Mouse (Mus musculus) activated CD4-positive, CD25-positive, alpha-beta regulatory T cell, adult 4 months (primary cell): ENCODE measurements at regions not wholly inside any gene's neighbourhood (a gene's known extent, or its start where the extent isn't known, plus 50 kb on each side); places are given as distances from the start of the nearest gene placed in this dataset.
"Not testable (repeated sequence)": the region's sequence is repeated elsewhere in the genome, so short reads cannot be mapped to it uniquely, and the experiment has no call there.

ENCODE experiments used
- ATAC-seq: one replicate; pipeline ENCODE4 v1.8.0; 2017

DNA sequence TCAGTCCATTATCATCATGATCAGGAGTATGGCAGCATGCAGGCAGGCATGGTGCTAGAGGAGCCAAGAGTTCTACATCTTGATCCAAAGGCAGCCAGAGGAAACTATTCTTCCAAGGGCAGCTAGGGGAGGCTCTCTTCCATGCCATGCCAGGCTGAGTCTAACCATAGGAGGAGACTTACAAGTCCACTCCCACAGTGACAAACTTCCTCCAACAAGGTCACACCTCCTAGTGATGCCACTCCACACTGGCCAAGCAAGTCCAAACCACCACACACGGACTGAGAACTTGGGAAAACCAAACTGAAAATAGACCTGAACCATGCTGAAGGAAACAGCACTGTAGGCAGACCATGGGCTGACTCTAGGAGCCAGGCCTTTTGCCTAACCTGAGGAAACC is 197.4 kb downstream of the Prex1 start:
- no peak for ATAC-seq

DNA sequence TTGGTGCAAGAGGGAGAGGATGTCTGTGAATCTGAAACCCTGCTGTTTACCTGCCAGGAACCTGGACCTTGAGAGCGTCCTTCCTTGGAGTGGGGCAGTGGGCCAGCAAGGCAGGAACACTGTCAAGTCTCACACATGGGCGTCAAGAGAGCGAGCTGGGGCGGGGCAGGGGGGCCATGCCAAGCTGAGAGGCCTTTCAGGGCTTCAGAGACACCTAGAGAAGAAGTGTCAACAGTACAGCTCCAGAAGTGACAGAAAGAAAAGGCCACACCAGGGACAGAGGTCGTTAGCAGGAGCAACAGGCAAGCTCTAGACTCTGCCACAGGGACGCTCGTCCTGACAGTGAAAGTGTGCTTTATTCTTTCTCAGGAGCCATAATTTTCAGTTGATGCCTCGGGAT is 199.0 kb downstream of the Prex1 start:
- no peak for ATAC-seq

DNA sequence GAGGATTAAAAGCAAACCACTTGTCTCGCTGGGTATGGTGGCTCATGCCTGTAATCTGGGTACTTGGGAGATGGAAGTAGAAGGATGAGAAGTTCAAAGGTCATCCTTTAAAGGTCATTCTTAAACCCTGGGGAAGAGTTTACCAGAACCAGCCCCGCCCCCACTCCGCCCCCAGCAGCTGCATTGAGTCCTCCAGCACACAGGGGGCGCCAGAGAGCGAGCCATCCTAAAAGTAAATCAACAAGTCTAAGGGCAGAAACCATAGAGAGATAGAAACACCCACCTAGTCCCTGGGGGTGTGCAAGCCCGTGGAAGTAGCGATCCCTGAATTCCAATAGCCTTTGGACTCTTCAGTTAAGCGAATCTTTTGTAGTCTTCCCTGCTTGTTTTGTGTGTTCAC is 201.1 kb downstream of the Prex1 start:
- ATAC-seq, result no peak

DNA sequence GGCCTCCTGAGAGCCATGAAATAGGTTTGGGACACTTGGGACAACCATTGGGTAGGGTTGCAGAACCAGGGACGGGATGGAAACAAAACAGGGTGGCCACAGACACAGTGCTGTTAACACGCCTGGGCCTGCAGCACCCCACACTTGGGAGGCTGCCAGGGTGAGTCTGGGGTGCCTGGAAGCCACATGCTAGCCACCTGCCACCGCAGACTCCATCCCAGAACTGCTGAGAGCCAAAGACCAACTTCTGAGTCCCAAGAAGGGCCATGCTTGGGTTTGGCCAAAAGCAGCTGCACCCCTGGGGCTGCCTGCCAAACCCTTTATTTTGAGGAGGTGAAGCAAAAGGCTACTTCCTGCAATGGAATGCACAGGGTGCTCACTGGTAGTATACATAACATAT is 202.2 kb downstream of the Prex1 start:
- ATAC-seq, result not testable (repeated sequence)

DNA sequence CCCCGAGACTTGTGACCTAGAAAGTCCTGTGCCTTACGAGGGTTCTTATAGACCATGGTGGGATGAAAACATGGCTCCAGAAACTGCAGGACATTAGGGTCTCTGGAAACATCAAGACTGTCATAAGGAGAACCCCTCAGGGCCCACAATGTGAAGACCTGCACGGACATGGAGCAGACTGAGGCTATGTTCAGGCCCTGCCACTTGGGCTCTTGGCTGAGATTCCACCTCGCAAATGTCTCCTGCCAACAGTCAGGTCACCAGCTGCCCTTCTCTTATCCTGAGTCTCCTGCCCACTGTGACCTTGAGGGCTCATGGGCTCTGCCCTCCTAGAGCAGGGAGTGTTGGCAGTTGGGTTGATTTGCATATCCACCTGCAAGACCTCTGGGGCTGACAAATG is 202.9 kb downstream of the Prex1 start:
- ATAC-seq, result no peak

DNA sequence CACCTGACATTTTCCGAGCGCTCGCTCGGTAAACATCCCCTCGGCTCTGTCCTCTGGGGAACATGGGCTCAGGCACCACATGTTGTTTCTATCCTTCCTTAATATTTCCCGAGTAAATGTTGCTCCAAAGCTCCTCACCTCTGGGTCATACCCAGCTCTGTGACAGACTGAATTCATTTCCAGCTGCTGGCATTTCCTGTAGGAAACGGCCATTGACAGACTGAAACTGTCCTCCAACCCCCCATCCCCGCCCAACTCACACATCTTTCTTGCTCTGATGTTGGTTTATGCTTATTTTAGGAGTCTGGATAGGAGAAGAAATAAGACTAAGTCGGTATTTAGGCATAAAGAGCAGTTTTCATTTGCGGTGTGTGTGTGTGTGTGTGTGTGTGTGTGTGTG is 204.0 kb downstream of the Prex1 start:
- ATAC-seq, result no peak

DNA sequence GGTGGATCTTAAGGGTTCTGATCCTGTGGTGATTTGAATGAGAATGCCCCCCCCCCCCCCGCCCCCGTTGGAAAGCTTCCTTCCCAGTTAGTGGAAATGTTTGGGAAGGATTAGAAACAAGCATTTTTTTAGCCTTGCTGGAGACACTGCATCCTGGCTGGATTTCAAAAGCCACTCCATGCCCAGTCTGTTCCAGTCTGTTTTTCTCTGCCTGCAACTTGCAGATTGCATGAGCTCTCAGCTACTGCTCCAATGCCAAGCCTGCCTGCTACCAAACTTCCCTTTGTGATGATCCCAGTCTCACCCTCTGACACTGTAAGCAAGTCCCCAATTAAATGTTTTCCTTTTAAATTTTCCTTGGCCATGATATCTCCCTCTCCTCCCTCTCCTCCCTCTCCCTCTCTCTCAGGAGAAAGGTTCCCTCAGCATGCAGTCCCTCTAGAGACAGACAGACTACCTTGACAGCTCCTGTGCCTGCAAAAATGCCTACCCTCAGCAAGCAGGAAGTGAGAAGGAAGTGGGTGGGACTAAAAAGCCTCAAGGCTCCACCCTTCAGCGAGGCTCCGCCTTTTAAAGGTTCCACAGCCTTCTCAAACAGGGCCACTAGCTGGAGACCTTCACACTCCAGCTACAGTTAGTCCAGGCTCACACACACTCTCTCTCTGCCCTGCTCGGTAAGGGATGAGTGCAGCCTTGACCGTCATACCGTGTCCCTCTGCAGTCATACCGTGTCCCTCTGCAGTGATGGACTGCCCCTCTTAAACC is 204.8 kb downstream of the Prex1 start:
- ATAC-seq, result no peak

DNA sequence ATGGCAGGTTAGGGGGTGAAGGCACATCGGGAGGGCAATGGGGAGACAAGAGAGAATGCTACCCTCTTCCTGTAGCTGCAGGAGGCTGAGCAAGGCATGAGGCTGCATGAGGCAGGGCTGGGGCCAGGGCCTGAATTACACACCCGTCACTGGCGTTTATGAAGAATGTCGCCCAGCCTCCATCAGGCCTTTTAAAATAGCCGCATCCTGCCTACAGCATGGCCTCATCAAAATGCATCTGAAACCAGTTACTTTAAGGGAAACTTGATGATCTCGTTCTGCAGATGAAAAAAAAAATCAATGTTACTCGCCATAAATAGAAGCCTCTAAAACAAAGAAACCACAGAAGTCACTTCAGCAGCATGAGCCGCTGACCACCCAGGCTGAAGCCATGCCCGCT is 208.3 kb downstream of the Prex1 start:
- no peak for ATAC-seq

DNA sequence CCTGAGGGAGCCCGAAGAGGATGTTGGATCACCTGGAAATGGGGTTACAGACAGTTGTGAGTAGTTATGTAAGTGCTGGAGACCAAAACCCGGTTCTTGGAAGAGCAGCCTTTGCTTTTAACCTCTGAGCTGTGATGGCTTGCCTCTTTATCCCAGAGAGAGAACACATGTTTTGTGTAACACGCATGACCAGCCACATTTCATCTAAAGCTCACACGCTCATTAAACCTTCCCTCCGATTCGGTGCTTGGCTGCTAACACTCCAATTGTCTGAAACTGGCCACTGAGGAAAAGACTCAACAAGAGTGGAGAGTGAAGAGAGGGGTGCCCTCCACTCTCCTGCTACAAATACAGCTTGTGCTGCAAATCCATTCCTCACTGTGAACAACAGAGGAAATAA is 210.0 kb downstream of the Prex1 start:
- no peak for ATAC-seq

DNA sequence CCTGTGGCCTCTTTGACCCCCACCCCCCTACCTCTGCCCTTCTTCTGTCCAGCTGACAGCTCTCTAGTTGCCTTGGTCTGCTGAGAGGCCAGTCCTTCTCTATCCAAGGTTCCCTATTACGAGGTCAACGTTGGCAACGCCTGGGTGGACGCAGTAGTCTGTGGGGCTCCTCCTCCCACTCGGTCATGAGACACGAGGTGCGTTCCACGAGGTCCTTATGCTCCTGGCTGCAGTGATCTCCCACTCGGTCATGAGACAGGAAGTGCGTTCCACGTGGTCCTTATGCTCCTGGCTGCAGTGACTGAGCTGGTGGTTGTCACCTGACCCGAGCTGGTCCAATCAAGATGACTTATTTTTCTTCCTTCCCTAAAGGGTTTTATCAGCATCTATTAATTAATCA is 220.7 kb downstream of the Prex1 start:
- ATAC-seq, result no peak

DNA sequence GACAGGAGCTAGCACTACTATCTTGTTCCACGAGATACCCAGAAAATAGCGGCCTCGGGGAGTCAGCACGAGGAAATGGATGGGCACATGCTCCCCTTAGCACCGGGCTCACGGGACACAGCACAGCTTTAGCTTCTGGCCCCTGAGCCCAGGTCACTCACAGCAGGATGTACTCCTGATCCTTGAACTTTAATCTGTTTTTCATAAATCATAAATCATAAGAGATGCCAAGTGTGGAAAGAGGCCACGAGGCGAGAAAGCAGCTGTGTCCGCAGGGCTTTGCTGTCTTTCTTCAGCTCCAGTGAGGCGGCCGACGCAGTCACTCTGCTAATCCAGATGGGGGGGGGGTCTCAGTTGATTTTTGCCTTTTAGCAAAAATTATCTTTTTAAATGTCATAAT is 221.2 kb downstream of the Prex1 start:
- no peak for ATAC-seq

DNA sequence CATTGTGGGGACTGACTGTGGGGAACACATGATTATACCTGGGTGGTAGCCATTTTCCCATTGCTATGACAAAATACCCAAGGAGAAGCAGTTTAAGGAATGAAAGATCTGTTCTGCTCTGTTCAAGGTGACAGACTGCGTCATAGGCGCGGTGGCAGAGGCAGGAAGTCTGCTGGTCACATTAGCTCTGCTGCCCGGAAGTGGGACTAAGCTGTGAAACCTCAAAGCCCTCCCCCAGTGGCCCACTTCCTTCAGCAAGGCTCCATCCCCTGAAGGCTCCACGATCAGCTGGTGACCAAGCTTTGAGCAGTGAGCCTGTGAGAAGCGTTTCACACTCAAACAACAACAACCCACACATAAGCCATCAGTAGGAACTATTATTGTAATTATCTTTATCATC is 221.8 kb downstream of the Prex1 start:
- ATAC-seq, result peak; percentile 96

DNA sequence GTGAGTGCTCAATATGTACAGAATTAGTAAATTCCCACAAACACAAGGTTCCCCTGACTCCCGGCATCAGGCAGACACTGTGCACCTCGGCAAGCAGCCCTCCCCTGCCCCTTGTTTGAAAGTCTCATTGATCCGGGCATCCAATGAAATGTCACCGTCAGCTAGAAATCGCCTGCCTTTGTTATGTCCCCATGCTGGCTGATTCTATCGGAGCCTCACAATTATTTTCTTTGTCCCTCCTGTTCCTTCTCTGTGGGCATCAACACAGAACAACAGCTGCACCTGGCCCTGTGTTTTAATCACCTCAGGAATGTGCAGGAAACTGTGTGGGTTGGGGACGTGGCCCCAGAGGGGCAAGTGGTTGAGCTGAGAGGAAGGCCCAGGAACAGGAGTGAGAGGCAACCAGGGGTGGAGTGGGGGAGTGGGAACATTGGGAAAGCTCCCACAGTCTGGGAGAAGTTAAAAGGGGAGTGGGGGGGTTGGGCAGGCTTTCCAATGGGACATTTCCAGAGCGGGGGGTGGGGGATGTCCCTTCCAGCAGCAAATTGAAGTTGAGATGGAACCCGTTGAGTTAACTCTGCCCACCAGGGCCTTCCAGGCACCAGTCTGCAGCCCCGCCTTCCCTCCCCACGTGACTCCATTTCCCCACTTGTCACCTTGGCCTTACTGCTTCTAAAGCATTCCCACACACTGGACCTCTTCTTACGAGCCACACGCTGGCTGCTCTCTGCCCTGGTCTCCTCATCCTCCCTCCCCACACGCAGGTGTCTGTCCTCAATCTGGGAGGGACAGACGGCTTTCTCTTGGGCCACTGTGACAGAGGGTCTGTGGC is 224.4 kb downstream of the Prex1 start:
- ATAC-seq, result no peak

DNA sequence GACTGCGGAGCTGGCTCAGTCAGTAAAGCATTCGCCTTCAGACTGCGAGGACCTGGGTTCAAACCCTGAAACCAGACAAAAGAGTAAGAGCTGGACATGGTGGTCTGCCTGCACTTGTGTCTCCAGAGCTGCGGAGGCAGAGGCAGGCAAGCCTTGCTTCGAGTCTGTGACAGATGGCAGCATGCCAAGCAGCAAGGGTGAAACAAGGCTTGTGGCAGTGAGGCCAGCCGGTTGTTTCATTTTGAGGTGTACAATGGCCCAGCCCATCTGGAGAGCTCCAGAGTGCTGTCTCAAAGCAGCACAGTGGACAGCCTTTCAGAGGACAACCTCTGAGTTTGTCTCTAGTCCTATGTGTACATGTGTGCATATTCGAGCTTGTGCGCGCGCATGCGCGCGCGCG is 225.9 kb downstream of the Prex1 start:
- ATAC-seq, result no peak

DNA sequence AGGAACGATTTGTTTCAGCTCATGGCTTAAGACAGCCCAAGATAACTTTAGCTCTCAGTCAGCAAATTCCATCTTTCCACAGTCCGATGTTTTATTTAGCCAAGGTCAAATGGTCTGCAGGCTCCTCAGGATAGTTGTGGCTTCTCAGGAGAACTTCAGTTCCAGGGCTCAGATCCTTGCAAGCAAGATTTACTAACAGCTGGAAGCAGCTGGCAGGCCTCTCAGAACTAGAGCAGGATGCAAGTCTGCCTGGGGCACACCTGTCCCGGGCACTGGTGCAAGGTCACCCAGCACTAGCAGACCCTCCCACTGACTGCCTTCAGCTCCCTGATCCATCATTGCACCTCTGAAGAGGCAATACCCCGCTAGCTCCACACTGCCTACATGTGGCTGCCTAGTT is 227.8 kb downstream of the Prex1 start:
- ATAC-seq, result no peak

DNA sequence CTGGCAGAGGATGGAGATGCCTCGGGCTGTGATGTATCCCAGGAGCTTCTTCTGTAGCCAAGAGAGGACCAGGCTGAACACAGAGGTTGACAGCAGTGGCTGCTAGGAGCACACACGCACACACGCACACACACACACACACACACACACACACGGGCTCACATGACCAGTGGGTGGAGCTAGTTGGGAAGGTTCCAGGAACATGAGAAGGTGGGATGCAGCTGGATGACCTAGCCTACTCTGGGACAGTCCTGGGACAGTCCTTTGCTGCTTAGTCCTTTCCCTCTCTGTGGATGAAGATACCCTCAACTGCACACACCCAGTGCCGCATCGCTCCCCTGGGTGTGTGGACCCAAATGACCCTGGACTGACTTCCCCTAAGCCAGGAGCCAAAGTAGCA is 228.3 kb downstream of the Prex1 start:
- ATAC-seq, result no peak

DNA sequence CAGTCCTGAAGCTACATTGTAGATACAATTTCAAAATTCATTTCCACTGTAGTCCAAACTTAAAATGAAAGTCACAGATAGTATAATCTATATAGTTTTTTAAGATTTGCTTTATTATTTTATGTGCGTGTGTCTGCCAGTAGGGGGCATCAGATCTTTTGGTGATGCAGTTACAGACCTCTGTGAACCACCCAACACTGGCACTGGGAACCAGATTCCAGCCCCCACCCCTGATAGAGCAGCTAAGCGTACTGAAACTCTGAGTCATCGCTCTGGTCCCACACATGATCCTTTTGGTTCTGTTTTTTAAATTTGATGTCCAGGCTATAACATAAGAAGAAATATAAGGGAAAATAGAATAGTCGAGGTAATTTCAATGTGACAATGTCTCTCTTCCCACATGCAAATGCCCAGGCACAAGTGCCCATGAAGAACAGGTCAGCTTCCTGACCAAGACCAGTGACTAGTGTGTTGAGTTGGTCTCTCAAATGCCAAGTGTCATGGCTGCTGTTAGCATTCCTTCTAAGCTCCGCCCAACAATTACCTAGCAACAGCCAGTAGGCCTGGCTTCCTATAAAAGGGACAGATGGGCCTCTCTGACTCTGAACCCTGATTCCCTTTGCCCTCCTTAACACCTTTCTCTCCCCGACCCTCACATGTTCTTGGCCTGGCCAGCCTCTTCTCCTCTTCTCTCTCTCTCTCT is 229.9 kb downstream of the Prex1 start:
- ATAC-seq, result no peak

DNA sequence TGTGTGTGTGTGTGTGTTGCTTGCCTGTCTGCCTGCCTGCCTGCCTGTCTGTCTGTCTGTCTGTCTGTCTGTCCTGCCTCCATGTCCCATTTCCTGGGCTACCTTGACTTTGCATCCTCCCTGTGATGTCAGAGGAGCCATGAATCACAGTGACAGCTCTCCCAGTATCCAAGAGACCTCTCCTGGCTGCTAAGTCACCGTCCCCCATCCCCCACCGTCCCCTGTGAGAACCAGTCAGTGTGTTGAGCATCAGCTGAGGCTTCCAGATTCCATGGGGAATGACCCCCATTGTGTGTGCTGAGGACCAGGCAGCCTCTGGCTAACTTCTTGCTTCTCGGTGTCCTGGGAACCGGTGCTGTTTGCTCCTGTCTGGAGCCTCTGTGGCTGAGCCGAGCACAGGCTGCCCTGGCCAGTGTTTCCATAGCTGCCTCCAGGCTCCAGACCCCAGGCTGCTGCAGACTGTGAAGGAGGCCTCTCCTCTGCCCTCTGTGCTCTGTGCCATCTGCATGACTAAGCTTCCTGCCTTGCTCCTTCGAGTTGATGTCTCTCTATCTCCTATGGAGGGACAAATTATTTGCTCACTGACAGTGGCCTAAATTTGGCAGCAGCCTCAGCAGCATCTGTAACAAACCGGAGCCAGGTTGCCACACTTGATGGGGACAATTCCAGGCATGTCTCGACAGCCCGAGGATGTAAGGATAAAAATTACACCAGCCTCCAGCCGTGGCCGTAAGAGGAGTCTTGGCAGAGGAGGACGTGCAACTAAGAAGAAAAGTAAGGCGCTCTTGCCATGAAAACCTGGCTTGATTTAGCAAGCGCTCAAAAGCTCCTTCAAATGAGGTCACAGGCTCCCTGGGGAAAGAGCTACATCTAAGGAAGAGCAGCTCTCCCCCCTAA is 230.7 kb downstream of the Prex1 start:
- no peak for ATAC-seq

DNA sequence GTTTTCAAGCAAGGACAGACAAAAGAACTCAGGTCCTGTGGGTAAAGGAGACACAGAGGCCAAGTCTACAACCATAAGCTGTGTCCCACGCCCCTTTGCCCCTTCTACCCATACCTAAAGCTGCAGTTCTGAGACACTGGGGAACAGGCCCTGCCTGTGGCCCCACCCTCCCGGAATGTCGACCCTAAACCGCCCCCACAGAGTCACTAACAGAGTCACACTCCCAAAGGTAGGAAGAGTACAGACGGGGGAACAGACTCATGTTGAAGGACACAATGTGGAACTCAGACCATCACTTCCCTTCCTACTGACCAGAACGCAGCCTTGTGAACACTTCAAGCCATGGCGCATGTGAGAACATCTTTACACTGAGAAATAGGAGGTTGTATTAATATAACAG is 231.9 kb downstream of the Prex1 start:
- ATAC-seq, result no peak

DNA sequence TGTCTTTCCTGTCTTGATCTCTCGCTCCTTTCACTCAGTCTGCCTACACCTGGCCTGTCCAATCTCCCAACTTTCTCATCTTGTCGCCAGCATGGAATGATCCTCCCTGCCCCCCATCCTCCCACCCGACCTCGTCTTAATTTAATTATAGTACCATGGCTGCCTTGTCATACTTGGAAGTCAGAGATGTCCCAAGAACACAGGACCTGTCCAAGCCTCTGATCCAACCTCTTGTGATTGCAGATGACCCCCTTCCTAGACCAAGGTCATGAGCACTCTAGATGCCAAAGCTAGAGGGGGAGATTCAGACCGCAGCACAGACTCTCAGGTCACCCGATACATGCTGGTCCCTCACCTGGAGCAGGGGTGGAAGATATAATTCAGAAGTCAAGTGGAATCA is 232.3 kb downstream of the Prex1 start:
- no peak for ATAC-seq

DNA sequence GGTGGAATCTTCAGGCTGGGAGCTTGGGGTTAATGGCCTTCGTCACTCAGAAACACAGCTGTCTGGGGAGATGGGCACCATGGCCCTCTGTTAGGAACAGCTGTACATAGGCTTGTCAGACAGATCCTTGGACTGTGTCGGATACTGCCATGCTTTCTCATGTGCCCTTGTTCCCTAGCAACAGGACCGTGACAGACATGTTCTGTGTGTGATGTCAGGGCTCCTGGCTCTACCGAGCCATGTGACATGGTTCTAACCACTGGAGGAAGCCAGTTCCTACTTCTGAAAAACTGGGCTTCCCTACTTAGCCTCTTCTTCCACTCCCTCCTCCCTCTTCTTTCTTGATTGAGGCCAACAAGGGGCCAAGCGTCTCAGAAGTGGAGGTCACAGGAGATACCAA is 232.7 kb downstream of the Prex1 start:
- ATAC-seq, result no peak

DNA sequence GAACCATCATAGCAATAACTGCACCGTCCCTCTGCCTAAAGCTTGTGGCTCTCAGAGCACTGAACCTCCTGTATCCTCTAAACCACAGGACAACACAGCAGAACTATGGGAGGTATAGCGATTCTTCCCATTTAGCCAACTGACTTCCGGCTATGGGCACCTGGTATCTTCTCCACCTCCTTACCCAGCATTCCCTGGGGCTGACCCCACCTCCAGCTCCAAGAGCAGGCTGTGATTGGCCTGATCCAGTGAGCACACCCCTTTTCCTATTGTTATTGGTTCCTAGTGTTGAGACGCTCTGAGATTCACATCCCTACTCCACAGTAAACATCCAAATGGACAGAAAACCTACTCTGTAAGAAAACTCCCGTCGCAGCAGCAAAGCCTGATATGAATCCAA is 236.7 kb downstream of the Prex1 start:
- no peak for ATAC-seq

DNA sequence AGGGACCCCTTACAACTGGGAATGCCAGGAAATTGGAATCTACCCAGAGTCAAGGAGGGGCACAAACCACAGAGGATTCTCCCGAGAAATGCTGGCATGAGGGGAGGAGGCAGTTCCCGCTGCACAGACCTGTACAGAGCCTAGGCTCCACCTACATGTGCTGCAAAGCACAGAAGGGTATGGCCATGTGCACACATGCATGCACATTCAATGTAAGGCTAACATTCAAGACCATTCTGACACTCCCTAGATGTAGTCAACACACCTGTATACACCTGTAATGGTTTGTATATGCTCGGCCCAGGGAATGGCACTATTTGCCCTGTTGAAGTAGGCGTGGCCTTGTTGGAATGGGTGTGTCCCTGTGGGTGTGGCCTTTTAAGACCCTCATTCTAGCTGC is 238.0 kb downstream of the Prex1 start:
- ATAC-seq, result no peak
